Mouse (Mus musculus) cerebellum, adult 2 months (tissue): ENCODE measurements around the gene Taok1.

Experiments used
- CTCF ChIP-seq: fragments of 200-500 bp; IDR thresholded peaks from 2 replicates; pipeline ENCODE4 v1.5.1; 2011; ENCODE audit warnings: low read depth, mild to moderate bottlenecking, control low read depth, low read length, moderate library complexity, borderline replicate concordance; ENCODE audit not compliant: insufficient read depth
- POLR2A ChIP-seq: fragments of 200-500 bp; IDR thresholded peaks from 2 replicates; pipeline ENCODE4 v1.6.1; 2011; ENCODE audit warnings: low read length, control low read depth, borderline replicate concordance; ENCODE audit not compliant: insufficient read depth

DNA sequence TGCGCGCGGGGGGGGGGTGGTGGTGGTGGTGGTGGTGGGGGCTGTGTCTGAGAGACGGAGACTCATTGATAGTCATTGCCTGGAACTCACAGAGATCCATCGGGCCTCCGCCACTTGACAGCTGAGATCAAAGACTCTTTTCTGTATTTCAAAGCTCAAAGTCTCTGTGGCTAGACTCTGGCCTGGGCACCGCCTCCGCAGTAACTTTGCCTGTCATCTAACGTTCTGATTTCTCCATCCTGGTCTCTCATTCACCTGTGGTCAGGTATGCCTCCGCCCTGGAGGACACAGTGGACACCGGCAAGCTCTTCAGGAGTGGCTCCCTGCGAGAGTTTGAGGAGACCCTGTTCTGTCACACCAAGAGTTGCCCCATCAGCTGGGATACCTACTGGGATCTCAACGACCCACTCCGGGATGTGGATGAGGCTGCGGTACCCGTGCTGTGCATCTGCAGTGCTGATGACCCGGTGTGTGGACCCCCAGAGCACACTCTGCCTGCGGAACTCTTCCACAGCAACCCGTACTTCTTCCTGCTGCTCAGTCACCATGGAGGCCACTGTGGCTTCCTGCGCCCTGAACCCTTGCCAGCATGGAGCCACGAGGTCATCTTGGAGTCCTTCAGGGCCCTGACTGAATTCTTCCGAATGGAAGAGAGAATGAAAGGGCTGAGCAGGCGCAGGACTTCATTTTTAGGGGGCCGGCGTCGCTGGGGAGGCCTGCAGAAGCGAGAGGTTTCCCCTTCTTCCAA, 89.4 kb downstream of the Taok1 start:
- TF ChIP-seq POLR2A (no peak), CTCF (no peak)
